Mouse (Mus musculus) ZHBTc4 (cell line): ENCODE measurements around the gene Fam78b.

Experiments
- DNase-seq: peaks from one replicate; pipeline ENCODE4 v3.0.0-alpha.2; 2011; ENCODE audit warnings: low read depth, low spot score

Fam78b gene

DNA sequence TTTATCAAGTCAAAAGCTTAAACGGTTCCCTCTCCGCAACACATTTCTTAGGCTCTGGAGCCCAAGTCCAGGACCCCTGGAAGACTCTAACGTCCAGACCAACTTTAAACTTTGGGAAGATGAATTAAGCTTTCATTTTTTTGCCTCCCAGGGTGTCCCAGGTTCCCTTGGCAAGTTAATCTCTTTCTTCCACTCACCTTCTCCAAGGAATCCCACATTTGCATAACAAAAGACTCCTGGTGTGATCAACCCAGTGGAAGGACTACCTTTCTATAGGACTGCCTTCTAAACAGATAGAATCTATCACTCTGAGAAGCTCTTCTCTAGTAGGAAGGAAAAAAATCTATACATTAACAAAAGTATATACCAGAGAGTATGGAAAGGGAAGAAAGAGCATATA, 92.3 kb downstream of the Fam78b start:
- DNase-seq, result peak; percentile 59

DNA sequence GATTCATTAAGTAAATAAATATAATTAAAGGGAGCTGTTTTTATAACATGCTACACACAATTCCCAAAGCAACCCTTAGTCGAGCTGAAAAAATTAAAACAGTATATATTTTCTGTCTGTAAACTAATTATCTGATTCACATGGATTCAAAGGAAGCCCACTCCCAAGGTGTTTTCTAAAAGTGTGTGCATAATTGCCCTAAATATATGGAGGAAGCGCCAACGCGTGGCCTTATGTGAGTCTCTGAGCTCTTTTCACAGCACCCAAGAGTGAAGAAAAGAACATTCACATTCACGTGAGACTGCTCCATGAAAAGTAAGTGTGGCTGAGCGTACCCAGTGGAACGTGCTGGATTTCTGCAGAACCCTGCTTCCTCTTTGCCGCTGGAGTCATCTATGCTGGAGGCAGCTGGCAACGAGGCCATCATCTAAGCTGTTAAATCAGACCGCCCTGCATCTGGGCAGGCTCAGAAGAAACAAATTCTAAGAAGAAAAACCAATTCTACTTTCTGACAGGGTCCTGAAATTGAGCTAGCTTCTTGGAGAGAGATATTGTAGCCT, 93.5 kb downstream of the Fam78b start:
- DNase-seq, result no peak

DNA sequence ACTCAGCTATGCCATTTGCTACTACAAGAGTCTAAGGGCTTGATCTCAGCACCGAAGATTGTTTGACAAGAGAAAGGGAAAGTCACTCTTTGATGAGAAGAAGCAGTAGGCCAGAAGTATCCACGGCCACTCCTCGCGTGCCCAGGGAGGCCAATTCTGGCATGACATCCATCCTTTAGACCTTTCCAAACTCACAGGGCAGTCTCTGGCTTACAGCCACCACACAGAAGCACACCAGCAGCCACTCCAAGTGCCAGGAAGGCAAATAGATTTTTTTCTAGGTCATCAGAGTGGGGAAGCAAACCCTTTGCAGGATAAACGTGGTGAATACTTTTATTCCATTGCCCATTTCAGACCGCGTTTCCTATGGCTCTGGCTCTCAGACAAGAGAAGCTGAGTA, 97.5 kb downstream of the Fam78b start:
- DNase-seq, result no peak

DNA sequence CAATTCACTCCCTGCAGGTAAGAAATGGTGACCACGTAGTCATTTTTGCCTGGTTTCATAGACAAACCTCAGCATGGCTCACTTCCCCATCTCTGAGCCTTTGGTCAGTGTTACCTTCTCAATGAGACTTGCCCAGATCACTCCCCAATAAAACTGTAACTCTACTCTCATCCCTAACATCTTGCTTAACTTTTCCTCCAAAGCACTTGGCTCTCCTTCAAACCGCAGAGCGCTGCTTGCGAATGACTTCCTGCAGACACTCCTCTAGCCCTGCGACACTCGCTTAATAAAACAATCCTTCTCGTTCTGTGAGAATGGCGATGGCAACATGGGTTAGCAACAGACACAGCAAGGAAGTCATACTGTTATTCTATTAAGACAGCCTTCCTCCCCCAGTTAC, 100.8 kb downstream of the Fam78b start:
- no peak for DNase-seq

DNA sequence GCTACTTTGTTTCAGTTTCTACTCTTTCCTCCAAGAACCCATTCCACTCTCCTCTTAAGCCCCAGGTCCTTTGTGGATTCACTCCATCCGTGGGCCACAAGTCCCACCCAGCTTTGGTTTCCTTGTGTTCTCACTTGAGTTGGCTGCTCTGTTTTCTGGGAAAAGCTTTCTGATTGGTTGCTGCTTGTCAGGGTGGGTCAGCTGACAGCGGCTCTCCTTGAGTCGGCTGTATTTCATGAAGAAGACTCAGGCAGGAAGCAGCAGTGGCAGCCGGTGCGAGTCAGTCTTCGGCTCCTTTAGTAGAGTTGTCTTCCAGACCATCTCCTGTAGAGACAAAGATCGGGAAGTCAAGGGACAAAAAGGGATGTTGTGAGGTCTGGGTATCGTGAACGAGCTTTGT, 101.3 kb downstream of the Fam78b start:
- DNase-seq, result no peak

DNA sequence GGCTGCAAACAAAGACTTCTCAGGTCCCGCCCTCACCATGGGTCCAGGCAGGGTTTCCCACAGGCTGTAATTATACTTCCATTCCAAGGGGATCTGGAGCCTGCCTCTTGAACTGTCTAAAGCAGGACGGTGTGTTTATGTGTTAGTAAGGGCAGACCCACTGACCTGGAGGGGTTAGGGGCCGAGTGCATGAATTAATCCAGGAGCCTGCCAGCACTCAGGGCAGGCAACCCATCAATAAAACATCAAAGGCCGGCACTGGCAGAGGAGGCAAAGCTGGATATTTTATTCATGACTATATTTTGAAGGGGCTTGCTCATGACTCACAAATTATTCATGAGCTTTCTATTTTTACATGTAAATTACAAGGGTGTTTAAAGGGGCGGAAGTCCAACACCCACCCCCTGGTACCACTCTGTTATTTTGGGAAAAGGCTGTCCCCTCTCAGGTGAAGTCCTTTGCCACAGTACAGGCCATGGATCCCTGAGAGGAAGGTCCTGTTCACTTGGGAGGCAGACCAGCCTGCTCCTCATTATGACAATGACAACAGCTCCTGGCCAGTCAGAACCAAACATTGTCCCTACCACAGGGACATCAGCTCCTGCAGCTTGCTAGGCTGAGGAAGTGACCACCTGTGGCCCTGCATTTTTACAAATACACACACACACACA, 103.9 kb downstream of the Fam78b start:
- DNase-seq, result no peak

DNA sequence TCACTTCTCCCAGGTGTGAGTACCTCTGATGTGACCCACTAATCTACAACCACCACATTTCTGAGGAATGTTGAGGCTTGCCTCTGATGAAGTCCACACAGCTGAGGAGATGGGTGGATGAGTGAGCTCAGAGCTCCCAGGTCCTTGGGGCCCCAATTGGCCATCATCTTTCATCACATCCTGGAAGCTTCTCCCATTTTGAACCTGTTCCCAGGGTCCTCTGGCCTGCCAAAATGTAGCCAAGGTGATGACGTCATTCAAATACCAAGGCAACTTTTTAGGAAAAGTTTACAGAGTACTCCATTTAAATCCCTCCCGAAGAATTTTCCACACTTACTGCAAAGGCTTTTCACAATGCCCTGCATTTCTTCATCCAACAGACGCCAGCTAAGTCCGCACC, 104.7 kb downstream of the Fam78b start:
- DNase-seq, result no peak

DNA sequence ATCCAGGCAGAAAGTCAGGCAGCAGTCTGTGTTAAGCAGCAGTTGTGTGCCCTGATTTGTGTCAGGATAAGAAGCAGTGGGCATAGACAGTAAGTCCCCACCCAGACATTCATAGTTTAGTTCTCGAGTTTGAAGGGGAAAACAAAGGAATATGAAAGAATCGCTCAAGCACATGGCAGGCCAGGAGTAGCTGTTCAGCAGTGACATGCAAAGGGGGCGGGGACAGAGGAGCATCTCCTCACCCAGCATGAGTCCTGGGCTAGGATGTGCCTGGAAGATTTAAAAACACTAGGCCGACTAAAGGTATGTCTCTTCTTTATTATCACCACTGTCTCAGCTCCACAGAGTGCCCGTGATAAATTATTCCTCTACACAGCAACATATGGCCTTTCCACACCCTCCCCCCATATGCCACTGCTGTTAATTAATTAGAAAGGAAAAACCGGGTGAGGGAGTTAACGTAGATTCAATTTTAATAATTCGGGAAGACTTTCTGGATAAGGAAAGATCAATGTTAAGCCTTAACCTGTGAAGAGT, 107.8 kb downstream of the Fam78b start:
- no peak for DNase-seq

DNA sequence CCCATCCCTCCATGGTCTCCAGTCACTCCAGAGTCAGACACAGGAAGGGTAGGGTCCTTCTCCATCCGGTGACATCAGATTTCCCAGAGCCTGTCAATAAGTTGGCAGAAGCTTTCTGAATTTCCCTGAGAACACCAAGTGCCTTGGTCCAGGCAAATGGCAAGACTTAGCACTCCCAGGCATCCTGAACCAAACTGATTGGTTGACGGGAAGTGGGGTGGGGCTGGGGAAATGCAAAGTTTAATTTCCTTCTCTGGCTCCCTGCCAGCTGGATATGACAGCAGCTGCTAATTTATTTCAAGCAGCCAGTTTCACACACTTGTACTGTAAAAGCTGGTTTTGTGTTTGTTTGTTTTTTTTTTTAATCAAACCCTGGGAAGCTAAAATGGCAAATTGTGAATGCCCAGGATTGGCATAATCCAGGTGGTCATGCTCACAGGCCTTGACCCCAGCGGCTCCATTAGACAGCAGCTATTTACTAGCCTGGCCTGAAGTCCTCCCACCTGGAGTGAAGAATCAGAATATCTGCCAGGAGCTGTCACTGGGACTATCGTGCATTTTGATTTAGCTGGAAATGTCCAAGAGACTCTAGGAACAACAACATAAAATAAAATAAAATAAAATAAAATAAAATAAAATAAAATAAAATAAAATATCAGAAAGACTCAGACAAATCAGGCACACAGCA, 113.3 kb downstream of the Fam78b start:
- DNase-seq, result no peak

DNA sequence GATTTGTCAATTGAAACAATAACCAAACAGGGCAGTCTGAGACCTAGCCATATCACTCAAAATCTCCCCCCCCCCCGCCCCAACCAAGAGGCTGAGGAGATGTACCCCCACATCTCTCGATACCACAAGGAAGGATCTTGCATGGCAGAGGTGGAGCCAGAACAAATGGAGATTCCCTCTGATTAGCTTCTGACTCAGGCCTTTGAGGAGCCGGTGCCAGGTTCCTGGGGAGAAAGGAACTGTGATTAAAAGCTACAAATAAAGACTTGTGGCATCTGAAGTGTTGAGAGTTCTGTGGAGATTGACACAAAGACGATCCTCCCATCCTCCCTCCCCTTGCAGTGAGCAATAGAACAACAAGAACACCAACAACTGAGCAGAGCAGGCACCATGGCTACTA, 113.9 kb downstream of the Fam78b start:
- DNase-seq, result no peak

DNA sequence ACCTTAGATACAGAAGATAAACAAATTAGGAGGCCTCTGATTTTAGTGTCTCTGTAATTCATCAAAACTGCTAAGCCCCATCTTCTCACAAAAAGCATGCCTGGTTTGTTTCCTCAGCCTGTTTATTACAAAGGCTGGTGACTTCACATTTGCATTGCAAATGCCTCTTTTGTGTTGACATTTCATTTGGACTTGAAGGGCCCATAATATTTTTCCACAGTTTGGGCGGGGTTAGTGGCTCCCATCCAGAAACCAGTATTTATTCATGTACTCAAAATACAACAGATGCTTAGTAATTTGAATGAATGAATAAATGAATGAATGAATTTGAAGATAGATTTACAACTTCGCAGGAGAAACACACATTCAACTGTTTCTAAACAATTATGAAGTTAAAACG, 115.5 kb downstream of the Fam78b start:
- DNase-seq, result no peak

DNA sequence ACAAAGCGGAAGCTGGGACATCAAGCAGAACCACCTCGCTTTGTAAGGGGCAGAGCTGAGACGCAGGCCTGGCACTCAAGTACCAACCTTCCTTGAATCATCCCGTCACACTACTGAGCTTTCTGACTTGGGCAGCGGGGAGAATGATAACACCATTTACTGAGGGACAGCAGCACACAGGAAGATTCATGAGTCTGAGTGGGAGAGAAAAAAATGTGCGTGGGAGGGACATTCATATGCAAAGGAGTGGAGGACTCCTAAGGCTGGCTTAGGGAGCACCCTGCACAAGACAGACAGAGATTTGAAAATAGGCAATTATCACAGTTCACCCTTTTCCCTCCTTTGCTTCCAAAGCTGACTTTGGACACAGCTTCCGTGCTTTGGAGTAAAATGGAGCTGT, 117.8 kb downstream of the Fam78b start:
- no peak for DNase-seq

DNA sequence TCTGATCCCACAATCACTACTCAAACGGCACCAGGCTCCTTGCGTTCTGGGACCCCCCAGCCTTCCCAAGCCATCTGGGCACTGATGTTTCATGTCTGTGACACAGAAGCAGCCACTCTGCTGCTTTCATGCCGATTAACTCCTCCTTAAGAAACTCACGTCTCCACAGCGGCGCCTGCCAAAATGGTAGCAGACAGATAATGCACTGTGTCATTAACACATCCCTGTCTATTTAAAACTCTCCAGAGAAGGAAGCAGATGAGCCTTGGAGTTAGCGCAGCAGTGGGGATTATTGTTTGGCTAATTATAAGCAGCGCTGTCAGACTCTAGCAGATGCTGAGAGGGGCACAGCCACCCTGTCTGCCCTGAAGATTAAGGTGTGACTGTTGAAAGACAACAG, 118.2 kb downstream of the Fam78b start:
- DNase-seq, result no peak

DNA sequence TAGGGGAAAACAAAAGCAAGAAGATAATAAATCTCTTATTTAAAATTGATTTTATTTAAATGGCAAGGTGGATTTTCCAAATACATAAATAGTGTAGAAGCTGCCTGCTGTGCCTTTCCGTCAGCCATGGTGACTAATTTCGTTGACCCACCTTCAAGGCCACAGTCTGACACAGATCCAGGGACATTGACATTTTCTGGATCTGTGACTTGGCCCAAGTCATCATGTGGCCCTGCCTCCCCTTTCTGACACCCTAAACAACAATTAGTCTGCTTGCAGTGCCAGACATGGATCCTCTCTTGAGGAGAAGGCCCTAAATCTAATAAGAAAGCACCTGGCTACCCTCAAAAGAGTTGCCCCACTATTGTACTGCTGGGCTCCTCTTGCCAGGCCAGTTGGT, 121.2 kb downstream of the Fam78b start:
- no peak for DNase-seq

DNA sequence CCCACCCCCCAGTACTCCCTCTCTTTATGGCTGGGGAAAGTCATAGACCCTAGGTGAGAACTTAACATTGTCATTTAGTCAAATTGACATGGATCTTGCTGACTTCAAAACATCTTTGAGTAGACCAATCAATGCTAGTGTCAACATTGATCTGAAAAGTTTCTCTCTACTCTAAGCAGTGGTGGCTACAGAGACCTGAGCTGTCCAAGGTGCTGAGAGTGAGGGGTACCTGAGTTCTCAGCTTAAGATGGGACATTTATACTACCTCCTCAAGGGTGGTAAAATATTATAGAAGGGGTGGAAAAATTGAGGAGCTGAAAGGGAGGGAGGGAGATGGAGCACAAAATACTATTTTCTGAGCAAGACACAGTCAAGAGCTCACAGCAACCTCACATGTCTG, 122.3 kb downstream of the Fam78b start:
- peak; percentile 34 for DNase-seq

DNA sequence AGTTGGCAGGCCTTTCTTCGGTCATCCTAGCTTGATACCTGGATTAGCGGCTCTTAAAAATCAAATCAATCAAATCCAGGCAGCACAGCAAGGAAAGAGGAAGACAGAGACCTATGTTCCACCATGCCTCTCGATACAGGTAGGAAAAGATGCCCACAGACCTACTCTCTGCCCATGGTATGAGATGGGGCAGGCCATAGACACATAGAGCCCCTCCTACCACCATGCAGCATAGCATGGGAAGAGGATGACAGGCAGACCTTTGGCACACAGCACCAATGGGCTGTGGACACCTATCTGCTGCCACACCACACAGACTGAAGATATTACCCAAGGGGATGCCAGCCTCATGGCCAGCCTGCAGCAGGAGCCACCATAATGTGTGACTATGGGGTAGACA, 124.7 kb downstream of the Fam78b start:
- no peak for DNase-seq

DNA sequence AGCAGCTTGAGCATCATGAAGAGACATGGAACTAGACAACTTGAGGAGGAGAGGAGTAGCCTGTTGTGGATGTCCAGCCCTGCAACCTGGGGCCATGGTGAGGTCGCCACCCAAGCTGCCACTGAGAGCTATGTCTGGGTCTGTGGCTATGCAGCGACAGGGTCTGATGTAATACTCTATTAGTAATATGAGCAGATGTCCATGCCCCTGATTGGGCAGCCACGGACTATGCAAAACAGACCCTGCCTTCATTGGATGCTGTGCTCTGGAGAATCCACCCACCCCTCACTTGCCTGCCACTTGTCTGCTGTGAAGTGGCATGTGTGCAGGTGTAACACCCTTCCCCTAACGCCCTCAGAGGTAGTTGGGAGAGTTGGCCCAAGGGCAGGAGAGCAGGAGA, 125.1 kb downstream of the Fam78b start:
- no peak for DNase-seq

DNA sequence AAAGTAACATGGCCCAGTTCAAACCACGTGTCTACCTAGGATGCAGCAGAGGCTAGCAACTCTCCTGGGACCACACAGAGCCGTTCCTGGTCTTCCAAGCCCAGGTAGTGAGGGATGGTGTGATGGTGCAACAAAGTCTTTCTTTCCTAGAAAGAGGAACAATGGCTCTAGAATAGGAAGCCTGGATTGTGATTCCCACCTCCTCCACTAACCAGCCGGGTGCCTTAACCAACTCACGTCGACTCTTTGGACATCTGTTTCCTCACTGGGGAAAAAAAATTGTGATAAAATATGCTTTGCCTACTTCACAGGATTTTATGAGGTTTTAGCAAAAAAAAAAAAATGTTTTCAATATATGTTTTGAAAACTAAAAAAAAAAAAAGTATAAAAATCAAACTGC, 134.5 kb downstream of the Fam78b start:
- no peak for DNase-seq
